Mouse (Mus musculus): ENCODE results near the gene Picalm. TPM values are rescaled to one million over a fixed set of nuclear protein-coding genes. Genes with fewer than 3 reads are reported as not detected.

Gene Picalm
- polyA plus RNA-seq (2011; ENCODE audit: insufficient read depth, insufficient read length, low replicate concordance, missing spikeins) = 185 and 222 TPM in 2 replicates

- no peak for TF ChIP-seq CTCF (IDR thresholded peaks at IDR 0.05; ENCODE audit: control insufficient read depth, insufficient read depth, low read length)
- peak; percentile 84; the same call in 1 of the 2 replicates for TF ChIP-seq POLR2A (IDR thresholded peaks at IDR 0.05; ENCODE audit: borderline replicate concordance, control insufficient read depth, low read depth, low read length)
- Histone ChIP-seq H3K27ac (ENCODE audit: control insufficient read depth, insufficient read depth, low read depth, low read length, poor library complexity) (peak within 1 kb of the TSS; percentile 100), H3K4me1 (ENCODE audit: control insufficient read depth, insufficient read depth, low read length) (no peaks in the 10 kb centered on the region; the same call in 1 of the 2 replicates), H3K4me3 (replicated peaks; ENCODE audit: control insufficient read depth, low read depth, low read length) (peak within 1 kb of the TSS; percentile 96)
- WGBS = under 1% methylated on average over 71 of the region's 72 CpGs
Observed at GRCm38 (mm10) chr7:90129732-90130392, at the start of gene Picalm. Picalm (plus strand) TSS chr7:90130213.

GRCm38 (mm10) chr7:90083799-90084198 lies 46.2 kb upstream of the Picalm start:
- Histone ChIP-seq H3K4me3 (replicated peaks; ENCODE audit: control insufficient read depth, low read depth, low read length) (no peak overlapping the region), H3K27ac (ENCODE audit: control insufficient read depth, insufficient read depth, low read depth, low read length, poor library complexity) (no peak overlapping the region), H3K4me1 (ENCODE audit: control insufficient read depth, insufficient read depth, low read length) (no peaks in the 10 kb centered on the region; the same call in none of the 2 replicates)
- WGBS = 71% methylated on average over 7 of the region's 7 CpGs
- TF ChIP-seq CTCF (IDR thresholded peaks at IDR 0.05; ENCODE audit: control insufficient read depth, insufficient read depth, low read length) = no peak
- no peak for TF ChIP-seq POLR2A (IDR thresholded peaks at IDR 0.05; ENCODE audit: borderline replicate concordance, control insufficient read depth, low read depth, low read length)

DNA sequence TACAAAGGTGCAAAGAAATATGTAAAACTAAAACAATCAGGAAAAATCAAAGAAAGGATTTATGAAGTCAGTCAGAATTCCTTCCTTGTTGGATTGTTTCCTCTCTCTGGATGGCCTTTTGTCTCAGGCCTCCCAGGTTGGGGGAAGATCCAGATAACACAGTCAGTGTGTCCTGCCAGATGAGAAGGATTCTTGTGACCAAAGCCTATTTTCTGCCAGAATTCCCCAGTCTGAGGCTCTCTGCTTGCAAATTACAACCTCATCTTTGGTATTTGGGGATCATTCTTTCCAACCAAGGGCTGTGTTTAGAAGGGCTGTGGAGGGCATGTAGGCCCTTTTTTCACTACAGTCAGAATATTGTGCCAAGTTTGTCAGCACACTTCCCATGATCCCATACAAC lies 45.5 kb upstream of the Picalm start:
- no peaks in the 10 kb centered on the region; the same call in none of the 2 replicates for H3K4me1 ChIP-seq (ENCODE audit: control insufficient read depth, insufficient read depth, low read length)
- TF ChIP-seq POLR2A (IDR thresholded peaks at IDR 0.05; ENCODE audit: borderline replicate concordance, control insufficient read depth, low read depth, low read length) (no peak), CTCF (IDR thresholded peaks at IDR 0.05; ENCODE audit: control insufficient read depth, insufficient read depth, low read length) (no peak)

GRCm38 (mm10) chr7:90085713-90086112 lies 44.3 kb upstream of the Picalm start:
- 64% methylated on average over 1 of the region's 1 CpGs for WGBS
- no peak overlapping the region for H3K27ac ChIP-seq (ENCODE audit: control insufficient read depth, insufficient read depth, low read depth, low read length, poor library complexity)

More for the DNA sequence above, 45.5 kb upstream of the Picalm start:
- H3K27ac ChIP-seq (ENCODE audit: control insufficient read depth, insufficient read depth, low read depth, low read length, poor library complexity) = no peak overlapping the region
- H3K4me3 ChIP-seq (replicated peaks; ENCODE audit: control insufficient read depth, low read depth, low read length) = no peak overlapping the region

DNA sequence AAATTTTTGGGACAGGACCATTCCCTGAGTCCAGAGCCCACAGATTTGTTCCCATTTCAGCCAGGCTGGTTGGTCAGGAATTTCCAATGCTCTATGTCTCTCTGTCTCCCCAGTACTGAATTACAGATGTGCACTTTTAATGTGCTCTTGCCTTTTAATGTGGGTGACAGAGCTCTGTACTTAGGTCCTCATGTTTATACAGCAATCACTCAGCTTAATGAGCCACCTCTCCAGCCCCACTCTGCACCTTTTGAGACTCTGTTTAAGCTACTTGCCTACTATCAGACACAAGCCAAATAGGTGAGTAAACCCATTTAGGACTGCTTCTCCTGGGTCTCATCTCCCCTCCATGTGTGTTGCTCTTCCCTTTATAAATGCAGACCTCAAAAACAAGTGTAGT lies 43.2 kb upstream of the Picalm start:
- H3K27ac ChIP-seq (ENCODE audit: control insufficient read depth, insufficient read depth, low read depth, low read length, poor library complexity) = no peak overlapping the region
- TF ChIP-seq CTCF (IDR thresholded peaks at IDR 0.05; ENCODE audit: control insufficient read depth, insufficient read depth, low read length) (no peak), POLR2A (IDR thresholded peaks at IDR 0.05; ENCODE audit: borderline replicate concordance, control insufficient read depth, low read depth, low read length) (no peak)
- no peak overlapping the region for H3K4me3 ChIP-seq (replicated peaks; ENCODE audit: control insufficient read depth, low read depth, low read length)
- no peaks in the 10 kb centered on the region; the same call in none of the 2 replicates for H3K4me1 ChIP-seq (ENCODE audit: control insufficient read depth, insufficient read depth, low read length)

More at GRCm38 (mm10) chr7:90085713-90086112, 44.3 kb upstream of the Picalm start:
- H3K4me3 ChIP-seq (replicated peaks; ENCODE audit: control insufficient read depth, low read depth, low read length) = no peak overlapping the region
- TF ChIP-seq POLR2A (IDR thresholded peaks at IDR 0.05; ENCODE audit: borderline replicate concordance, control insufficient read depth, low read depth, low read length) (no peak), CTCF (IDR thresholded peaks at IDR 0.05; ENCODE audit: control insufficient read depth, insufficient read depth, low read length) (no peak)
- no peaks in the 10 kb centered on the region; the same call in none of the 2 replicates for H3K4me1 ChIP-seq (ENCODE audit: control insufficient read depth, insufficient read depth, low read length)

- TF ChIP-seq POLR2A (IDR thresholded peaks at IDR 0.05; ENCODE audit: borderline replicate concordance, control insufficient read depth, low read depth, low read length) = no peak
- TF ChIP-seq CTCF (IDR thresholded peaks at IDR 0.05; ENCODE audit: control insufficient read depth, insufficient read depth, low read length) = no peak
- Histone ChIP-seq H3K27ac (ENCODE audit: control insufficient read depth, insufficient read depth, low read depth, low read length, poor library complexity) (no peak overlapping the region), H3K4me3 (replicated peaks; ENCODE audit: control insufficient read depth, low read depth, low read length) (no peak overlapping the region), H3K4me1 (ENCODE audit: control insufficient read depth, insufficient read depth, low read length) (no peaks in the 10 kb centered on the region; the same call in 1 of the 2 replicates)
- WGBS = 87% methylated on average over 4 of the region's 4 CpGs
Observed at GRCm38 (mm10) chr7:90090996-90091395, 39.0 kb upstream of the Picalm start.

- Histone ChIP-seq H3K4me3 (replicated peaks; ENCODE audit: control insufficient read depth, low read depth, low read length) (no peak overlapping the region), H3K27ac (ENCODE audit: control insufficient read depth, insufficient read depth, low read depth, low read length, poor library complexity) (no peak overlapping the region), H3K4me1 (ENCODE audit: control insufficient read depth, insufficient read depth, low read length) (no peaks in the 10 kb centered on the region; the same call in 1 of the 2 replicates)
- 35% methylated on average over 2 of the region's 2 CpGs for WGBS
- TF ChIP-seq POLR2A (IDR thresholded peaks at IDR 0.05; ENCODE audit: borderline replicate concordance, control insufficient read depth, low read depth, low read length) (no peak), CTCF (IDR thresholded peaks at IDR 0.05; ENCODE audit: control insufficient read depth, insufficient read depth, low read length) (no peak)
Observed at GRCm38 (mm10) chr7:90091756-90092155, 38.3 kb upstream of the Picalm start.

GRCm38 (mm10) chr7:90092452-90093450 lies 37.3 kb upstream of the Picalm start:
- H3K27ac ChIP-seq (ENCODE audit: control insufficient read depth, insufficient read depth, low read depth, low read length, poor library complexity) = no peak overlapping the region
- 87% methylated on average over 8 of the region's 8 CpGs for WGBS
- TF ChIP-seq CTCF (IDR thresholded peaks at IDR 0.05; ENCODE audit: control insufficient read depth, insufficient read depth, low read length) = no peak
- no peak for TF ChIP-seq POLR2A (IDR thresholded peaks at IDR 0.05; ENCODE audit: borderline replicate concordance, control insufficient read depth, low read depth, low read length)
- no peak overlapping the region for H3K4me3 ChIP-seq (replicated peaks; ENCODE audit: control insufficient read depth, low read depth, low read length)
- H3K4me1 ChIP-seq (ENCODE audit: control insufficient read depth, insufficient read depth, low read length) = no peaks in the 10 kb centered on the region; the same call in 1 of the 2 replicates

Data from bone marrow, adult 2 months (tissue).